Mouse (Mus musculus): ENCODE data around the gene Rec114. TPM values are rescaled to one million over a fixed set of nuclear protein-coding genes. Genes with fewer than 3 reads are reported as not detected.

Rec114 gene
- polyA plus RNA-seq, 1 experiment from 2014 or later: 1.3 TPM

DNA sequence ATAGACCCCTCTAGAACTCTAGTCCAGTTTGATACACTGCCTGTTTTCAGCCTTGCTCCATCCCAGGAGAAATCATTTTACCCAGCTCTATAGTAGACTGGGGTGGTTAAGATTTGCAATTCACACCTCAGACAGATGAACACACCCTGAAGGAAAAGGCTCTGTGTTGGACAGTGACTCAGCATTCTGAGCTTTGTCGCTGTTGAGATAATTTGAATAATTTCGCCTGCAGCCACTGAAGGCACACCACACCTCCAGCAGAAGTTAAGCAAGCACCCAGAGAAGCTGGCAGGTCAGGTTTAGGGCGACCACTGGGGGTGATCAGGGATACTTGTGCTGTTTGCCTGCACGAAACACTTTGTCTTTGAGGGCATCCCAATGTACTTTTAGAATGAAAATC lies 4.4 kb upstream of the Rec114 start:
- Histone ChIP-seq H3K4me2 (replicated peaks) (no peak overlapping the region), H3K27me3 (no peaks in the 10 kb centered on the region), H3K27ac (no peak overlapping the region), H3K9ac (replicated peaks) (no peak overlapping the region), H3K36me3 (no peaks in the 10 kb centered on the region), H3K4me1 (replicated peaks) (peaks cover 14% of the 10 kb centered on the region), H3K9me3 (no peaks in the 10 kb centered on the region), H3K4me3 (replicated peaks) (no peak overlapping the region)
- 63% methylated on average over 4 of the region's 4 CpGs for WGBS
- no peak for ATAC-seq

DNA sequence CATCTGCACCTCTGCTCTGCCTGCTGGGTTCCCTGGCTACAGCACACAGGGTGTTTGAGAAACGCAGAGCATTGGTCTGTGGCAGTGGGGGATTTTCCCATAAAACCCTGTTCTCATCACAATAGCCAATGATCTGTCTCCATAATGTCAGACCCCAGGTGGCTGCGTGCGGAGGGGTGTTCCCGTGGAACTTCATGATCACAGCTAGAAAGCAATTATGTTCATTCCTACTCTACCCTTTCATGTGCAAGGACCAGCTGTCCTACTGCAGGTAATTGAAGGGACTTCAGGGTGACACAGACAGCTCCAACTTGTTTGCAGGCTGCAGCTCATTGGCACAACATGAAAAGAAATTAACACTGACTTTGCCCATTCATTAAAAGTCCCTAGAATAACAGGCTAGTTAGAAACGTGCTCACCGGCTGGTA lies 3.6 kb upstream of the Rec114 start:
- Histone ChIP-seq H3K9ac (replicated peaks) (no peak overlapping the region), H3K4me1 (replicated peaks) (peaks cover 14% of the 10 kb centered on the region), H3K27ac (peak overlapping the region; percentile 51; the same call in 1 of the 2 replicates), H3K4me2 (replicated peaks) (peak overlapping the region; percentile 25; the same call in 1 of the 2 replicates), H3K4me3 (replicated peaks) (no peak overlapping the region), H3K9me3 (no peaks in the 10 kb centered on the region), H3K27me3 (no peaks in the 10 kb centered on the region), H3K36me3 (no peaks in the 10 kb centered on the region)
- peak; percentile 56; the same call in 1 of the 2 replicates for ATAC-seq
- whole genome bisulfite sequencing: 31% methylated on average over 6 of the region's 6 CpGs

DNA sequence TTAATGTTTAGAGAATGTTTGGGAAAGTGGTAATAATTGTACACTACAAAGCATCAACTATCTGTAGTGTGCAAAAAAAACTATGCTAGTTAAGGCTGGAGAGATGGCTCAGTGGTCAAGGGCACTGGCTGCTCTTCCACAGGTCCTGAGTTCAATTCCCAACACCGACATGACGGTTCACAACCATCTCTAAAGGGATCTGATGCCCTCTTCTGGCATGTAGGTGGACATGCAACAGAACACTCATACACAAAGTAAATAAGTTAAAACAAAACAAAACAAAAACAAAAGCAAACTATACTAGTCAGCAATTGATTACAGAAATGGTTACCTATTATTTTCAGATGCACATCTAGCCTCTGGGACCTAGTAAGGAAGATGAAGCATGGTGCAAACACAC lies 1.1 kb downstream of the Rec114 start:
- 98% methylated on average over 2 of the region's 2 CpGs for WGBS
- ATAC-seq: no peak
- H3K27ac ChIP-seq: no peak overlapping the region
- H3K36me3 ChIP-seq: no peaks in the 10 kb centered on the region
- H3K4me1 ChIP-seq (replicated peaks): peaks cover 6% of the 10 kb centered on the region
- no peak overlapping the region for H3K4me2 ChIP-seq (replicated peaks)
- no peak overlapping the region for H3K4me3 ChIP-seq (replicated peaks)
- H3K9me3 ChIP-seq: no peaks in the 10 kb centered on the region
- H3K9ac ChIP-seq (replicated peaks): no peak overlapping the region
- no peaks in the 10 kb centered on the region for H3K27me3 ChIP-seq

DNA sequence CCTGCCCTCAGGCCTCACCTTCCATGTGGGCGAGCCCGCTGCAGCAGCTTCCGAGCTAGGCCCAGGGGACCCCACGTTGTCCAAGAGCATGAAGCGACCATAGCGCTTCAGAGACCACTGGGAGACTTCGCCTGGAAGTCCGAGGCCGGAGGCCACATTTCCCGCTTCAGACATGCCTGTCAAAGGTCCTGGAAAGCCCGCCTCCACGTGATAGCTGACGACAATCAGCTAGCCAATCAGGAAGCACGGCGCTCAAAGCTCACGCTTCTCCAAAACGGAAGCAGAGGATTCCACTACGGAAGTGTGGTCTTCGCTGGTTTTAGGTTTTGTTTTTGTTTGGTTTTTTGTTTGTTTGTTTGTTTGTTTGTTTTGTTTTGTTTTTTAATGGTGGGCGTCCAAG lies 2.4 kb downstream of the Rec114 start:
- no peaks in the 10 kb centered on the region for H3K9me3 ChIP-seq
- H3K9ac ChIP-seq (replicated peaks): no peak overlapping the region
- no peak for ATAC-seq
- no peaks in the 10 kb centered on the region for H3K36me3 ChIP-seq
- H3K4me3 ChIP-seq (replicated peaks): no peak overlapping the region
- no peak overlapping the region for H3K27ac ChIP-seq
- H3K27me3 ChIP-seq: no peaks in the 10 kb centered on the region
- no peak overlapping the region for H3K4me2 ChIP-seq (replicated peaks)
- no peaks in the 10 kb centered on the region for H3K4me1 ChIP-seq (replicated peaks)
- WGBS: 85% methylated on average over 20 of the region's 20 CpGs

DNA sequence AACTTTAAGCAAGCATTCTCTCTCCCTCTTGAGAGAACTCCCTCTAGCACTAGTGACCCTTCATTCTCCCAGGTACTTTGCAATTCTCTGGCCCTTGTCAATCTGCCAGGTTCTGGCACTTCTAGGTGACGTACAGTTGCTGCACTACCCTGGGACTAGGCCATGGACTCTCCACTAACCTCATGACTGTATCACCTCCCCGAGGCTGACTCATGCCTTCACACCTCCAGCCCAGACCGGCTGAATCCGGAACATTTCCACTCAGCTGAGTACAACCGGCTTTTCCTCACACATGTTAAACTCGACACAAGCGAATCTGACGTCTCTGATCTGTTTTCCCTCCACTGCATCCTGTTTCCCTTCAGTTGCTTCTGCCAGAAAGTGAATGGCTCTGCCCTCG lies 4.0 kb downstream of the Rec114 start:
- no peak overlapping the region for H3K4me3 ChIP-seq (replicated peaks)
- 83% methylated on average over 9 of the region's 9 CpGs for WGBS
- ATAC-seq: no peak

DNA sequence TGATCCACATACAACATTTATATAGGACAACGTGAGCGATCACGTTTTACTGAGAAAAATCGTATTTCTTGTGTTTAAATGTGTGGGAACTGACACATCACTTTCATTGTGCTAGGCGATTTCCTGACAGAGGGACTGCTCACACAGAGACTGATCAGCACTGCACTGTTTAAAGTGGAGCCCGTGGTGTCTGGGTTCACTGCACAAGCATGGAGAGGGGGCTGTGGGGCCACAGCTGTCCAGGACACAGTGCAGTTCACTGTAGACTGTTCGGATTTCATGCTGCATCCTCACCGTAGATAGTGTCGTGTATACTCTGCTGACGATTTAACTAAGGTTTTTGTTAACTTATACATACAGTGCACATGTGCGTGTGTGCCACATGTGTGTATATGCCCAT lies 20.6 kb downstream of the Rec114 start:
- Histone ChIP-seq H3K4me3 (replicated peaks) (no peak overlapping the region), H3K9ac (replicated peaks) (no peak overlapping the region), H3K4me2 (replicated peaks) (no peak overlapping the region), H3K4me1 (replicated peaks) (no peaks in the 10 kb centered on the region), H3K9me3 (no peaks in the 10 kb centered on the region), H3K36me3 (no peaks in the 10 kb centered on the region), H3K27ac (no peak overlapping the region), H3K27me3 (no peaks in the 10 kb centered on the region)
- WGBS: 78% methylated on average over 11 of the region's 11 CpGs
- ATAC-seq: no peak

More for the DNA sequence above, 4.0 kb downstream of the Rec114 start:
- H3K9me3 ChIP-seq: no peaks in the 10 kb centered on the region
- no peaks in the 10 kb centered on the region for H3K36me3 ChIP-seq
- no peaks in the 10 kb centered on the region for H3K4me1 ChIP-seq (replicated peaks)
- H3K27ac ChIP-seq: no peak overlapping the region
- H3K4me2 ChIP-seq (replicated peaks): no peak overlapping the region
- no peaks in the 10 kb centered on the region for H3K27me3 ChIP-seq
- no peak overlapping the region for H3K9ac ChIP-seq (replicated peaks)

DNA sequence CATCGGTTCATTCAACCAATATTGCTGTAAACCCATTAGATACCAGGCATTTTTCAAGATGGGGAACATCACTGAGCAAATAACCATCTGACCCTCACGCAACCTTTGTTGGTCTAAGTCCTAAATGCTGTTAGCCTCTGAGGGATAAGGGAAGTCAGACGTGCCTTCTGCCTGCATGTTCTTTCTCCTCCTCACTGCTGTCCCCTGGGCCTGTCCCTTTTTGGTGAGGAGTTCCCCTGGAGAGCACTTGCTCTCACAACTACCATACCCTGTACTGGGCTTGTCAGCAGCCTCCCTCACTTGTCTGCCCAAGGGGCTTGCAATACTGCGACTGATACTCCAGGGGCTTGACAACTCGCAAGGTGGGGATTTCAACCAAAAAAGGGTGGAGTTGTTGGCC lies 21.6 kb downstream of the Rec114 start:
- no peak for ATAC-seq

DNA sequence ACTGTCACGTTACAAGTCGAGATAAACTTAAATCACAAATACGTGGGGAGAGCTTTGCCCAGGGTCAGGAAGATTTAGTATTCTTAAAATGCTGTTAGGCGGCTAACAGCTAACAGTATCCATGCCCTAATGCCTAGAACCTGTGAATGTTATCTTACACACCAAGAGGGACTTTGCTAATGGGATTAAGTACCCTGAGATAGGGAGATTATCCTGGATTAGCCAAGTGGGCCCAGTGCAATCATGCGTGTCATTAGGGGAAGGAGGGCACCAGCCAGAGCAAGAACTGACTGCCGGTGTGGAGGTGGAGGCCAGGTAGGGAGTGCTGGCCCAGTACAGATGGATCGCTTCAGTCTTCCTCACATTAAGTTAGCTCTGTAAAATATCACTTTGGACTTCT lies 22.7 kb downstream of the Rec114 start:
- H3K4me3 ChIP-seq (replicated peaks): no peak overlapping the region
- no peak overlapping the region for H3K27ac ChIP-seq
- H3K4me2 ChIP-seq (replicated peaks): no peak overlapping the region
- H3K9me3 ChIP-seq: no peaks in the 10 kb centered on the region
- no peaks in the 10 kb centered on the region for H3K4me1 ChIP-seq (replicated peaks)
- no peak for ATAC-seq
- H3K9ac ChIP-seq (replicated peaks): no peak overlapping the region
- H3K27me3 ChIP-seq: no peaks in the 10 kb centered on the region
- no peaks in the 10 kb centered on the region for H3K36me3 ChIP-seq
- 29% methylated on average over 7 of the region's 7 CpGs for WGBS

More for the DNA sequence above, 21.6 kb downstream of the Rec114 start:
- Histone ChIP-seq H3K27ac (no peak overlapping the region), H3K4me2 (replicated peaks) (no peak overlapping the region), H3K4me3 (replicated peaks) (no peak overlapping the region), H3K27me3 (no peaks in the 10 kb centered on the region), H3K36me3 (no peaks in the 10 kb centered on the region), H3K9me3 (no peaks in the 10 kb centered on the region), H3K9ac (replicated peaks) (no peak overlapping the region), H3K4me1 (replicated peaks) (no peaks in the 10 kb centered on the region)
- WGBS: 77% methylated on average over 5 of the region's 5 CpGs

DNA sequence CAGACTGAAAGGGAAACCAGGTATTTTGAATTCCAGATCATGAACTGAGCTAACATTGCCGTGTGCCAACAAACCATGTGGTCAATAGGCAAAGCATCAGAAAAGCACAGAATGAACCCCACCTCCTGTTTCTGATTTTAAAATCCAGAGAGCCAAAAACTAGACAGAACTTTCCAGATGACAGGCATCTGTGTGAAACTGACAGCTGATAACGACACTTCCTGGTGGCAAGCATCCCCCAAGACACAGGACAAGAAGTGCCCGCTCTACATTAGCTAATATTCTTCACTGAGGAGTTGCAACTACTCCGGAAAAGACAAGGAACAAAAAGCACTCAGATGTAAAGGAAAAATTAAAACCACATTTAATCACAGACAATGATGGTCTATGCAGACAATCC lies 23.6 kb downstream of the Rec114 start:
- no peak overlapping the region for H3K27ac ChIP-seq
- H3K4me1 ChIP-seq (replicated peaks): no peaks in the 10 kb centered on the region
- no peak for ATAC-seq
- no peaks in the 10 kb centered on the region for H3K36me3 ChIP-seq
- H3K9me3 ChIP-seq: no peaks in the 10 kb centered on the region
- no peaks in the 10 kb centered on the region for H3K27me3 ChIP-seq
- H3K4me3 ChIP-seq (replicated peaks): no peak overlapping the region
- WGBS: 81% methylated on average over 4 of the region's 4 CpGs
- no peak overlapping the region for H3K9ac ChIP-seq (replicated peaks)
- H3K4me2 ChIP-seq (replicated peaks): no peak overlapping the region

DNA sequence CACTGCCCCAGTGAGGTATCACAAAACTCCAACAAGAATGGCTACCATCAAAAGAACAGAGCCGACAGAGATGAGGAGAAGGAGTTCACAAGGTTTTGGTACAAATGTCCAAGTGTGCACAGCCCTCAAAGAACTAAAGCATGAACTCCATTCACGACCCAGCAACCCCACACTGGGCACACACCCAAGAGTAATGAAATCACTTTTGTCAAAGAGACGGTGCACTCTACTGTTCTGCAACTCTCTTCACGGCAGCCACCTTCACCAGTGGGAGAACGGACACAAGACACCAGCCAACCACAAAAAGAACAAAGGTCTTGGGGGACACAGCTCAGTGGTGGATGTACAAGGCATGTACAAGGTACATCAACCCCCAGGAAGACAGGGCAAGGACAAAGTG lies 24.3 kb downstream of the Rec114 start:
- Histone ChIP-seq H3K9ac (replicated peaks) (no peak overlapping the region), H3K9me3 (no peaks in the 10 kb centered on the region), H3K4me3 (replicated peaks) (no peak overlapping the region), H3K27ac (no peak overlapping the region), H3K36me3 (no peaks in the 10 kb centered on the region), H3K4me2 (replicated peaks) (no peak overlapping the region), H3K27me3 (no peaks in the 10 kb centered on the region), H3K4me1 (replicated peaks) (no peaks in the 10 kb centered on the region)
- ATAC-seq: no peak
- WGBS: 71% methylated on average over 5 of the region's 5 CpGs

DNA sequence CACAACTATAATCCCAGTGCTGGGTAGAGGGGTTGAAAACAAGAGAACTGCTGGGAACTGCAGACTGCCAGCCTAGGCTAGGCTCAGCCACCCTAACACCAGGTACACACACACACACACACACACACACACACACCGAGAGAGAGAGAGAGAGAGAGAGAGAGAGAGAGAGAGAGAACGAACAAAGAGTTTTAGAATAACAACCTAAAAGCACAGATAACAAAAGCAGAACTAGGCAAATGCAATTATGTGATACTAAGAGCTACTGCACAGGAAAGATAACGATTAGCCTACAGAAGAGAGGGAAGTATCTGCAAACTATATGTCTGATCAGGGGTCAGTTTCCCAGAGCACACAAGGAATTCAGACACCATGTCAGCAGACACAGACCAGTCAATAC lies 24.8 kb downstream of the Rec114 start:
- Histone ChIP-seq H3K36me3 (no peaks in the 10 kb centered on the region), H3K27ac (no peak overlapping the region), H3K4me2 (replicated peaks) (no peak overlapping the region), H3K27me3 (no peaks in the 10 kb centered on the region), H3K4me1 (replicated peaks) (no peaks in the 10 kb centered on the region), H3K9ac (replicated peaks) (no peak overlapping the region), H3K9me3 (no peaks in the 10 kb centered on the region), H3K4me3 (replicated peaks) (no peak overlapping the region)
- 78% methylated on average over 3 of the region's 3 CpGs for WGBS
- no peak for ATAC-seq

DNA sequence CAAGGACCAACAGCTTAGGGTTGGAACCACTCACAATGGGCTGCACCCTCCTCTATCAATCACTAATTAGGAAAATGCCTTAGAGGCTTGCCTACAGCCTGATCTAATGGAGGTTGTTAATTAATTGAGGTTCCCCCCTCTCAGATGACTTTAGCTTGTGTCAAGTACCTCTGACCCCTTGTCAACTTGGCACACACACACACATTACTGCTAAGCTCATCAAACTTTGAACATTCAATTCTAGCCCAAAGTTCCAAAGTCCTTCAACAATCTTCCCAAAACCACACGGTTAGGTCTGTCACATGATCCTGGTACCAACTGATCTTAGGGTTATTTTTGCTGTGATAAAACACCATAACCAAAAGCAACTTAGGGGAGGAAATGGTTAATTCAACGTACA lies 26.9 kb downstream of the Rec114 start:
- Histone ChIP-seq H3K4me3 (replicated peaks) (no peak overlapping the region), H3K4me1 (replicated peaks) (no peaks in the 10 kb centered on the region), H3K9me3 (no peaks in the 10 kb centered on the region), H3K36me3 (no peaks in the 10 kb centered on the region), H3K27me3 (no peaks in the 10 kb centered on the region), H3K27ac (no peak overlapping the region), H3K4me2 (replicated peaks) (no peak overlapping the region), H3K9ac (replicated peaks) (no peak overlapping the region)
- 61% methylated on average over 2 of the region's 2 CpGs for WGBS
- no peak for ATAC-seq

DNA sequence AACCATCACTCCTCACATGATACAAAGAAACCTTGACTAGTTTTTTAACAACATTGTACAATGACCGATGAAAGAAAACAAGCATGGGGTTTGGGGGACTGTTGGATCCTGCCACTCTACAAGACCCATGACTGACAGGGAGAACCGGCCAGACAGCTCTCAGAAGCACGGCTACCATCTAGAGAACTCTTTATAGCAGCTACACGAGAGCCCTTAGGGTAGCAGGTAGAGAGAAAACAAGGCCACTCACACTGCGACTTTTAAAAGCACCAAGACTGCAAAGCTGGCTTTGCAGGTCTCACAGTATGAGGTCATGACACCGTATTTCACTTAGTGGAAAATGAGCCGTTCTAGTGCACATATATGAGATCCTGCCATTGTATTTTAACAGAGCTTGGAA lies 33.1 kb downstream of the Rec114 start:
- Histone ChIP-seq H3K4me2 (replicated peaks) (no peak overlapping the region), H3K27ac (no peak overlapping the region), H3K4me3 (replicated peaks) (no peak overlapping the region), H3K9me3 (no peaks in the 10 kb centered on the region), H3K27me3 (no peaks in the 10 kb centered on the region), H3K36me3 (no peaks in the 10 kb centered on the region), H3K9ac (replicated peaks) (no peak overlapping the region), H3K4me1 (replicated peaks) (no peaks in the 10 kb centered on the region; the same call in 1 of the 2 replicates)
- 77% methylated on average over 7 of the region's 7 CpGs for WGBS
- no peak for ATAC-seq
